Mouse (Mus musculus): ENCODE data around the gene Dnase1l3.

Dnase1l3 gene

GRCm38 (mm10) chr14:8016276-8016675 lies 21.9 kb upstream of the Dnase1l3 start:
- DNase-seq (ENCODE audit: inconsistent age in 2 of 2, low spot score in 1 of 2) = peak in 1 of 2 experiments; percentile 62

- no peak for DNase-seq (ENCODE audit: inconsistent age in 2 of 2, low spot score in 1 of 2)
These were observed 21.4 kb upstream of the Dnase1l3 start for GRCm38 (mm10) chr14:8015756-8016155.

GRCm38 (mm10) chr14:8011938-8012337 lies 17.6 kb upstream of the Dnase1l3 start:
- no peak for DNase-seq (ENCODE audit: inconsistent age in 2 of 2, low spot score in 1 of 2)

DNA sequence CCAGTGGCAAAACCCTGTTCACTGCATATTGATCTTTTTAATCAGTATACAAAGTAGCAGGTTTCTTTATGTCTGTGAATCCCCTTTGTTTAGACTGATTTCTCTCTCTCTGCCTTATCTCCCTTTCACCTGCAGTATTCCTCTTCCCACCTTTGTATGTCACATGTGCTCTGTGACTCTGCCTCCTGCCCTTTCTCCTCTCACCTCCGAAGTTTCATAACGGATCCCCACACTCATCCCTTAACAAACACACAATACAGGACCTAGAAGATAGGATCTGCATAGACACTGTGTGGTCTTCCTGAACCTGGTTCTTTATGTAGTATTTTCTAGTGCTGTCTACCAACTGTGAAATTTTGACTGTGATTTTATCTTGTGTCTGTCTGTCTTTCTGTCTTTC lies 16.9 kb upstream of the Dnase1l3 start:
- DNase-seq (ENCODE audit: inconsistent age in 2 of 2, low spot score in 1 of 2) = no peak

DNA sequence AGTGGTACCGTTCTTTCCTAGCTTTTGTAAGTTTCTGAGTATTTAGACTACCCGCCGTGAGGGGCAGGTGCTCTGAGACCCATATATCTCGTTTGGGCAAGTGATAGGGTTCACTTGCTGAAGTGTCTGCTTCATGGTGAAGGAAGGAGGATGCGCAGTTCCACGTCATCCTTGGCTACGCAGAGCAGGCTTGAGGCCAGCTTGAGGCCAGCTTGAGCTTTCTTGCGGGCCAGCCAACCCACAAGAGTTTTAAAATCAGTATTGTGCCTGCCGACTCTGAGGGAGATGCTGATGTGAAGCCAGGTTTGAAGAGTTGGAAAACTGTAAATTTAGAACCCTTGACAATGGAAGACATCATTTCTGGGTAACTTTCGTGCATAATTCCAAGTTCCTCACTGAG lies 13.6 kb upstream of the Dnase1l3 start:
- no peak for DNase-seq (ENCODE audit: inconsistent age in 2 of 2, low spot score in 1 of 2)

GRCm38 (mm10) chr14:8007486-8007885 lies 13.1 kb upstream of the Dnase1l3 start:
- no peak for DNase-seq (ENCODE audit: inconsistent age in 2 of 2, low spot score in 1 of 2)

GRCm38 (mm10) chr14:8007084-8007483 lies 12.7 kb upstream of the Dnase1l3 start:
- peak; percentile 77 to 87 for DNase-seq (ENCODE audit: inconsistent age in 2 of 2, low spot score in 1 of 2)

DNA sequence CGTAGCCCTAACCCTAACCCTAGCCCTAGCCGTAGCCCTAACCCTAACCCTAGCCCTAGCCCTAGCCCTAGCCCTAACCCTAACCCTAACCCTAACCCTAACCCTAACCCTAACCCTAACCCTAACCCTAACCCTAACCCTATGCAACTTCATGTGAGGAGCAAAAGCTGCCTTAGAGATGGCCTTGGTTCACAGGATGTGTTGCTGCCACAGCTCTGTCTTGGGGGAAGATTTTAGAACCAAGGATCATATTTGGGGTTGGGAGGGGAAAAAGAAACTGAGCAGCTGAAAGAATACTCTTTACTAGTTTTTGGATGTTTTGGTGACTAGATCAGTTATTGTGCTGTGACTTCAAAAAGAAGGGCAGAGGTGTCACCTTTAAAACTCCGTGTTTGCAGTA lies 11.7 kb upstream of the Dnase1l3 start:
- peak in 1 of 2 experiments; percentile 64 for DNase-seq (ENCODE audit: inconsistent age in 2 of 2, low spot score in 1 of 2)

DNA sequence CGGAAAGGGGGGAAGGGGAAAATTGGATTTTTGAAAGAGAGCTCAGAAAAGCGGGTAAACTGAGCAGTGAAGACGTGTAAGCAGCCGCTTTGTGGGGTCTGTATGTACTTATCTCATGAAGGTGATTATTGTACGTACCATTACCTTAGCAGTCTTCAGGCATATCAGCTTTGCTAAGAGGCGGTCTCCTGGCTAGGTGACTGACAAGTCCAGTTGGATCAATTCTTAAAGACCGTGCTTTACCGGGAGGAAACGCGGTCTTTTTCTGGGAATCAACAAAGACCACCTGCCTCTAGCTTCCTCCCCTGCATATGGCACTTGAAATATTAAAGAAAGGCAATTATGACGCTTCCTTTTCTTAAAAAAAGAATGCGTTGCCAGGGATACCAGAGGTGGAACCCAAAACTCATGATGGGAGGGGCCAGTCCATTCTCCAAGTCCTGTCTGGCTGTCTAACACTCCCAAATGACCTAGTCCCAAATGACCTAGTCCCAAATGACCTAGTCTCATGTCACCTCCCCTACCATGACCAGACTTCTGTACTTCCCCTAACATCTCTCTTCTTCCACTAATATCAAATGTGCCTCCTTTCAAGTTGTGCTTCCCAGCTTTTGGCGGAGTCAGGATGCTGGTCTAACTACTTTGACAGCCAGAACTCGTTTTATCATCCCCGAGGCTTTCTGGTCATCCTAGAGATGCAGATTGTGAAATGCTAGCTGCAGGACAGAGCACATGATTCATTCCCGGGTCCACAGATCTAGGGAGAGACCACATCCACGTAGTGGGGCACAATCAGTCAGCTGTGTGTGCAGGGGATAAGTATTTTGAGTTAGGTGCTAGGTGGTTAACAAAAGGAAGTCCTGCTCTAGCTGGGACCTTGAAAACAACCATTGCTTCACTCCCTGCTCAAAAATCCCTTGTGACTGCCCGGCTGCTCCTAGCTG lies 9.6 kb upstream of the Dnase1l3 start:
- peak; percentile 67 to 89 for DNase-seq (ENCODE audit: inconsistent age in 2 of 2, low spot score in 1 of 2)

DNA sequence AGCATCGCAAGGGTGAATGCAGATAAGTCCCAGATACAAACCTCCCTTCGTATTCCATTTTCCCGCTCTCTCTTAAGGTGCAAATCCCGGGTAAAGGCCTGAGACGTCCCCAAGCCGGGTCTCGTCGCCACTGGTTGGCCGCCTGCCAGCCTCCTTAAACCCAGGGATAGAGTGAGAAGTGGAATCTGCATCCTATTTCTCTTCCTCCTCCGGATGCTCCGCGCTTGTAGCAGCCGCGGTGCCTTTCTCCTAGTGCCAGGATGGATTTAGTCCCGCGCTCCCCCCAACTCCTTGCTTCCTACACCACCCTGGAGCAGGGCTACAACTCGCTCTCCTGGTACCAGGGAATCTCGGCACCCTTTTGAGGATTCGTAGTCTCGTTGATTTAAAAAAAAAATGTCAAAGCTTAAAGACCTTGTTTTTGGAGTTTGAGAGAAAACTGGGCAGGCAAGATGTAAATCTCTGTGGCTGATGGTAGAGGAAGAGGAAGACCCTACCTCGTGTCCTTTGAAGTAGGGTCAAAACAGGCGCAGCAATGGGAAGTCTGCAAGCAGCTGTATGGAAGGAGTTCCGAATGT lies 8.8 kb upstream of the Dnase1l3 start:
- DNase-seq (ENCODE audit: inconsistent age in 2 of 2, low spot score in 1 of 2) = peak in 1 of 2 experiments; percentile 66

DNA sequence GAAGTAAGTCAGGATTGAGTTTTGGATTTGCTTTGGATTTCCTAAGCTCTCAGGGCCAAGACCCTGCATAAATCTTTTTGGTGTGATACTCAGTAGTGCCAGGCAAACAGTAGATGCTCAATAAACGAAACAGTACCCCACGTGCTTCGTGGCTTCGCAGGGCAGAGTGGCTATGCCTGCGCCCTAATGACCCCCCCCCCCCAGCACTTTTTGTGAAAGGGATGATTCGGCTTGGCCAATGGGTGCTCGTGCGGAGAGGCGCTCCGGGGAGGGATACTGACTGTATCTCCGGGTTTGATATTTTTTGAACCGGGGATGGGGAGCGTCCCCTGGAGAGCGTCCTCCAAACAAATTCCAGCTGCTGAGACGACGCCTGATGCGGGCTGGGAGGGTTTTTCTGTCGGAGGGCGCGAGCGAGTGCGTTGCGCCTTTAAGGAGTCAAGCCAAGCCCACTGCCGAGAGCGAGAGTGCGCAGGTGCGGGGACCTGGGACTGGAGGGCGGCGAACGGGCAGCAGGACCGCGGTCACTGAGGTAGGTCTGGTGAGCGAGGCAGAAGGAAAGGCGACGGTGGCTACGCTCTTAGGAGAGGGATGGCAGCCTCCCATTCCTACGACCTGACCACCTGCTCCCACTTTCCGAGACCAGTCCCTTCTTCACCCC lies 8.2 kb upstream of the Dnase1l3 start, which contains the start of gene Abhd6:
TSS of gene Abhd6 (plus strand) at position 471 of the 661 bp plus-strand sequence.
- DNase-seq (ENCODE audit: inconsistent age in 2 of 2, low spot score in 1 of 2) = peak; percentile 92 to 96

- DNase-seq (ENCODE audit: inconsistent age in 2 of 2, low spot score in 1 of 2) = peak in 1 of 2 experiments; percentile 39
These were observed 6.7 kb upstream of the Dnase1l3 start for GRCm38 (mm10) chr14:8000831-8001685.

DNA sequence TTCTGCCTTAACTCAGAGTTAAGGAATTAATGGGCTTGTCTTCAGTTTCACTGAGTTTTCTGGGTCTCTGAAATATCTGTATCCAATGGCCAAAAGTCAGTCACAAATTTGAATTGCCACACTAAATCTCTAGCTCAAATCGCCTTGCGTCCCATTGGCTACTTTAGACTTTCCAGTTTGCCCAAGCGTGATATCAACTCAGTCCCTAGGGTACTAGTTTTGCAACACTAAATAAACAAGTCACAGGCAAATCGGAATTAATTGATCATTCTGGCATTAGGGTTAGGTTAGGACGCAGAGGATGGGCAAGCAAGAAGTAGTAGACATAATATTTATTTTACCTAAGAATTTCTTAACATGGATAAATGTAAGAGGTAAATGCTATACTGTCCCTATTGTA lies 5.9 kb upstream of the Dnase1l3 start:
- DNase-seq (ENCODE audit: inconsistent age in 2 of 2, low spot score in 1 of 2) = peak in 1 of 2 experiments; percentile 25

DNA sequence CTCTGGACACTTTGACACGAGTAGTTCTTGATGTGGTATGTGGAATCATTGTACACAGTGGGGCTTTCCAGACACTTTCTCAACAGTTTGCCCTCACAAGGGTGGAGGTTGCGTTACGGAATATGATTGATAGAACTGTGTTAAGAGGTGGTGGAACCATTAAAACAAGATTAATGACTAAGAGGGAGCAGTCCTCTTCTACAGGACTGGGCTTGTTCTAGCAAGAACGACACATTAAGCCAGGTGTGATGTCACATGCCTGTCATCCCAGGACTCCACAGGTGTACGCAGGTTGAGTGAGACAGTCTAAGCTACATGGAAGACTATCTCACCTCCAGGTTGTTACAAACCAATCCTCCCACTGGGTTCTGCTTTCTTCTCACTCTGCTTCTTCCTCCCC lies 5.1 kb upstream of the Dnase1l3 start:
- DNase-seq (ENCODE audit: inconsistent age in 2 of 2, low spot score in 1 of 2) = peak in 1 of 2 experiments; percentile 27

GRCm38 (mm10) chr14:7999030-7999429 lies 4.7 kb upstream of the Dnase1l3 start:
- no peak for DNase-seq (ENCODE audit: inconsistent age in 2 of 2, low spot score in 1 of 2)

GRCm38 (mm10) chr14:7997255-7997696 lies 2.9 kb upstream of the Dnase1l3 start:
- DNase-seq (ENCODE audit: inconsistent age in 2 of 2, low spot score in 1 of 2) = peak; percentile 91 to 98

- no peak for DNase-seq (ENCODE audit: inconsistent age in 2 of 2, low spot score in 1 of 2)
These were observed 2.2 kb downstream of the Dnase1l3 start for GRCm38 (mm10) chr14:7992158-7992557.

DNA sequence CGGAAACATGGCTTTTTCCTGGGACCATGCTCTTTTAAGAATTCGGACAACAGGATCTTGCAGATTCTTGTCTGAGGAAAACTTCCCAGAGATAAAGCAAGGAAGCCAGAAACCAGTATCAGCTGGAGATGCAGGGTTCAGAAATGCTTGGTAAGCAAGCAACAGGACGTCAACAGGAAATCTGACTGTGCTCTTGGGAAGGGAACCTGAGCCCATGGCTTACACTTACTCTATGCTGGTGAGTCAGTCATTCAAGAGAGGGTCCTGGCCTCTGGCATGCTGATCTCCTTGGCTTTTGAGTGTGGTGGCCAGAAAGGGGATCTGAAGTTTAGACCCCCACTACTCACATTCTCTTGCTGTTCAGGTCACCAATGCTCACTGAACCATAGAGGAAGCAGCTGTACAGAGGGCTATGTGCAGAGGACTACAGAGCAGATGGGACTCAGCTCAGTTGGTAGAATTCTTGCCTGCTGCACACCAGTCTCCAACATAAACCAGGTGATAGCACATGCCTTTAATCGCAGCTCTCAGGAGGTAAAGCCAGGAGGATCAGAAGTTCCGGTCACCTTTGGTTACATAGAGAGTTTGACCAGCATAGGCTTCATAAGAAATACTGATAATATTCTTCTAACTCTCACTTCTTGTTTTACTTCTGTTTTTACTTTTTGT lies 3.1 kb downstream of the Dnase1l3 start:
- no peak for DNase-seq (ENCODE audit: inconsistent age in 2 of 2, low spot score in 1 of 2)

DNA sequence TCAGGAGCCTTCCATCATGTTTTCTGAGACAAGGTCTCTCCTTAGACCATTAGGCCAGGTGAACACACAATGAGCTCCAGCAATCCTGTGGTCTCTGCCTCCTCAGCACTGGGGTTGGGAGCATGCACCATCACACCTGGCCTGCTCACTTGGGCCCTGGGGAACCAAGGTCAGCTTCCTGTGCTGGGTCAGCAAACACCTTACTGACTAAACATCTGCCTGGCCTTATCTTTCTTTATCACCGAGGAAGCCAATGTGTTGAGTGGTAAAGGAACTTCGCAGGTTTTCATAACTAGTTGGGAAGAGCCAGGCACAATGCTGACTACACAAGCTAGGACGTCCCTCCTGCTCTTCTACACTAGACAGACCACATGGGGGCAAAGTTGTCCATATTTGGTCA lies 4.4 kb downstream of the Dnase1l3 start:
- no peak for DNase-seq (ENCODE audit: inconsistent age in 2 of 2, low spot score in 1 of 2)

DNA sequence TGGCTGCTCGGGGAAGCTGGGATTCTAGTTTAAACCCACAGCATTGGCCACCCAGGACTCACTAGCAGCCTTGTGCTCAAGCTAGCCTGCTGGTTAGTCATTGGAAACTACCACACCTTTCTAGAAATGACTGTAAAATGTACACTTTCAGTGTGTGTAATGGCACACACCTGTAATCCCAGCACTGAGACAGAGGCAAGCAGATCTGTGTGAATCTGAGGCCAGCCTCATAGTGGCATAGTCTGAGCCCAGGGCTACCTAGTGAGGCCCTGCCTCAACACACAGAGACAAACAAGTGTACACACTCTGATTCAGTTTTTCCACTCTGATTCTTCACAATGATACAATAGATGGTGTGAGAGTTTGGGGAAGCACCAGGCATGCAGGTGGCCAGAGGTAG lies 5.0 kb downstream of the Dnase1l3 start:
- DNase-seq (ENCODE audit: inconsistent age in 2 of 2, low spot score in 1 of 2) = no peak

Data from adrenal gland, adult (tissue).